Mouse (Mus musculus) testis, adult 2 months (tissue): ENCODE results near the gene Hist1h2ab. TPM values are rescaled to one million over a fixed set of nuclear protein-coding genes. Genes with fewer than 3 reads are reported as not detected.
"Not testable (repeated sequence)": the region's sequence is repeated elsewhere in the genome, so short reads cannot be mapped to it uniquely, and the experiment has no call there.

Experiments used
- H3K27ac ChIP-seq: fragments of 200-500 bp; 2 replicates; pipeline ENCODE4 v1.5.1; 2012; ENCODE audit warnings: low read depth, low read length; ENCODE audit not compliant: control insufficient read depth, insufficient read depth
- H3K27me3 ChIP-seq: fragments of 200-500 bp; 2 replicates; pipeline ENCODE4 v1.6.1; 2012; ENCODE audit warnings: mild to moderate bottlenecking, low read length, moderate library complexity; ENCODE audit not compliant: control insufficient read depth, insufficient read depth
- H3K36me3 ChIP-seq: fragments of 200-500 bp; 2 replicates; pipeline ENCODE4 v1.6.1; 2012; ENCODE audit warnings: mild to moderate bottlenecking, low read length; ENCODE audit not compliant: control insufficient read depth, insufficient read depth
- H3K4me1 ChIP-seq: fragments of 200-500 bp; 2 replicates; pipeline ENCODE4 v1.6.1; 2012; ENCODE audit warnings: low read length; ENCODE audit not compliant: control insufficient read depth, insufficient read depth
- H3K4me3 ChIP-seq: fragments of 200-500 bp; 2 replicates; pipeline ENCODE4 v1.5.1; 2012; ENCODE audit warnings: low read depth, mild to moderate bottlenecking, low read length, moderate library complexity, mixed read lengths; ENCODE audit not compliant: control insufficient read depth
- CTCF ChIP-seq: fragments of 200-500 bp; IDR thresholded peaks from 2 replicates; pipeline ENCODE4 v1.5.1; 2012; ENCODE audit warnings: low read depth, mild to moderate bottlenecking, inconsistent platforms, low read length, moderate library complexity; ENCODE audit not compliant: control insufficient read depth, insufficient read depth, insufficient replicate concordance
- POLR2A ChIP-seq: fragments of 200-500 bp; IDR thresholded peaks from 2 replicates; pipeline ENCODE4 v1.6.1; 2012; ENCODE audit warnings: low read depth, mild to moderate bottlenecking, inconsistent platforms, low read length, moderate library complexity; ENCODE audit not compliant: control insufficient read depth
- polyA plus RNA-seq: library from polyadenylated mRNA; depleted of rRNA; stranded (reverse); fragments of >200 nt; gene quantifications from 2 replicates; pipeline ENCODE4 v1.2.3, GENCODE M21; 2012; rRNA removed

Gene Hist1h2ab
- polyA plus RNA-seq, result 4.4 and 6.2 TPM in 2 replicates

GRCm38 (mm10) chr13:23750839-23751477, at the start of gene Hist1h2ab:
Gene Hist1h2ab, plus strand, starts transcription at chr13:23751126.
- not testable (repeated sequence) for H3K27me3 ChIP-seq, H3K36me3 ChIP-seq, H3K4me1 ChIP-seq
- Histone ChIP-seq H3K4me3 (peak within 1 kb of the TSS; percentile 60), H3K27ac (peak within 1 kb of the TSS; percentile 78)
- TF ChIP-seq POLR2A, result peak; percentile 49; the same call in 1 of the 2 replicates

GRCm38 (mm10) chr13:23702220-23702619, 48.7 kb upstream of the Hist1h2ab start:
- H3K4me1 ChIP-seq, result no peaks in the 10 kb centered on the region; the same call in 1 of the 2 replicates
- no peak overlapping the region for H3K4me3 ChIP-seq
- H3K27me3 ChIP-seq, result no peaks in the 10 kb centered on the region
- H3K36me3 ChIP-seq, result no peaks in the 10 kb centered on the region
- TF ChIP-seq CTCF (no peak), POLR2A (no peak)
- no peak overlapping the region for H3K27ac ChIP-seq

GRCm38 (mm10) chr13:23702801-23703200, 48.1 kb upstream of the Hist1h2ab start:
- H3K4me3 ChIP-seq, H3K27me3 ChIP-seq, H3K27ac ChIP-seq, H3K4me1 ChIP-seq, H3K36me3 ChIP-seq: not testable (repeated sequence)

- Histone ChIP-seq H3K27ac (no peak overlapping the region), H3K4me1 (peaks cover 6% of the 10 kb centered on the region), H3K27me3 (no peaks in the 10 kb centered on the region), H3K36me3 (no peaks in the 10 kb centered on the region), H3K4me3 (no peak overlapping the region)
- TF ChIP-seq CTCF, result no peak
Measured at GRCm38 (mm10) chr13:23705751-23706356, 45.1 kb upstream of the Hist1h2ab start.

- TF ChIP-seq CTCF (no peak), POLR2A (no peak)
- Histone ChIP-seq H3K27me3 (no peaks in the 10 kb centered on the region), H3K27ac (no peak overlapping the region), H3K36me3 (no peaks in the 10 kb centered on the region), H3K4me1 (peaks cover 6% of the 10 kb centered on the region), H3K4me3 (no peak overlapping the region)
Measured at GRCm38 (mm10) chr13:23706771-23707170, 44.2 kb upstream of the Hist1h2ab start.

GRCm38 (mm10) chr13:23708041-23708440, 42.9 kb upstream of the Hist1h2ab start:
- Histone ChIP-seq H3K4me3 (no peak overlapping the region), H3K4me1 (peaks cover 6% of the 10 kb centered on the region), H3K36me3 (no peaks in the 10 kb centered on the region), H3K27ac (no peak overlapping the region), H3K27me3 (no peaks in the 10 kb centered on the region)
- TF ChIP-seq POLR2A (no peak), CTCF (no peak)

- Histone ChIP-seq H3K4me3 (no peak overlapping the region), H3K36me3 (no peaks in the 10 kb centered on the region), H3K27me3 (no peaks in the 10 kb centered on the region), H3K27ac (no peak overlapping the region), H3K4me1 (peaks cover 6% of the 10 kb centered on the region)
- no peak for TF ChIP-seq CTCF
- no peak for TF ChIP-seq POLR2A
Measured at GRCm38 (mm10) chr13:23708654-23709053, 42.3 kb upstream of the Hist1h2ab start.
